Mouse (Mus musculus): Measurements from ENCODE around the gene Relch. TPM values are rescaled to one million over a fixed set of nuclear protein-coding genes. Genes with fewer than 3 reads are reported as not detected.
A peak's percentile ranks its signal among the peaks of the same experiment; 100 is the strongest.

Gene Relch
- polyA plus RNA-seq (2015; fragmentation: Nextera tagmentation; extraction: Ambion mirVana): 25.0 and 27.3 TPM in 2 replicates

- no peaks in the 10 kb centered on the region for H3K36me3 ChIP-seq
- peak within 1 kb of the TSS; percentile 76 for H3K4me3 ChIP-seq (replicated peaks)
- no peaks in the 10 kb centered on the region for H3K9me3 ChIP-seq
- peak; percentile 98 for ATAC-seq
- H3K27me3 ChIP-seq (replicated peaks): no peaks in the 10 kb centered on the region
- peak within 1 kb of the TSS; percentile 78 for H3K9ac ChIP-seq
- peaks cover 5% of the 10 kb centered on the region; the same call in 1 of the 2 replicates for H3K4me1 ChIP-seq (replicated peaks)
- H3K27ac ChIP-seq: peak within 1 kb of the TSS; percentile 82
- under 1% methylated on average over 41 of the region's 41 CpGs for WGBS
- H3K4me2 ChIP-seq (replicated peaks): peak within 1 kb of the TSS; percentile 75
Observed at GRCm38 (mm10) chr1:105663171-105663961, at the start of gene Relch, which contains the start of gene Pign. TSS of gene Relch (plus strand) at chr1:105663861. TSS of gene Pign (minus strand) at chr1:105663677.

- Histone ChIP-seq H3K4me3 (replicated peaks) (no peak overlapping the region), H3K9me3 (no peaks in the 10 kb centered on the region), H3K4me1 (replicated peaks) (no peaks in the 10 kb centered on the region), H3K27ac (no peak overlapping the region), H3K9ac (no peak overlapping the region), H3K4me2 (replicated peaks) (no peak overlapping the region), H3K36me3 (no peaks in the 10 kb centered on the region), H3K27me3 (replicated peaks) (no peaks in the 10 kb centered on the region)
- ATAC-seq: no peak
- 37% methylated on average over 3 of the region's 3 CpGs for WGBS
Observed at GRCm38 (mm10) chr1:105630481-105630880, 33.2 kb upstream of the Relch start.

GRCm38 (mm10) chr1:105644093-105644492 lies 19.6 kb upstream of the Relch start:
- Histone ChIP-seq H3K4me2 (replicated peaks) (no peak overlapping the region), H3K27ac (no peak overlapping the region), H3K9me3 (no peaks in the 10 kb centered on the region), H3K4me3 (replicated peaks) (no peak overlapping the region), H3K9ac (no peak overlapping the region), H3K4me1 (replicated peaks) (no peaks in the 10 kb centered on the region), H3K36me3 (0 out of 2 replicates have a peak, but pooled peaks cover 2% of the 10 kb centered on the region), H3K27me3 (replicated peaks) (no peaks in the 10 kb centered on the region)
- WGBS: 92% methylated on average over 3 of the region's 3 CpGs
- no peak for ATAC-seq

GRCm38 (mm10) chr1:105650650-105651049 lies 13.0 kb upstream of the Relch start:
- H3K4me2 ChIP-seq (replicated peaks): no peak overlapping the region
- no peak overlapping the region for H3K27ac ChIP-seq
- H3K9me3 ChIP-seq: no peaks in the 10 kb centered on the region
- ATAC-seq: no peak
- H3K4me1 ChIP-seq (replicated peaks): no peaks in the 10 kb centered on the region
- 89% methylated on average over 1 of the region's 1 CpGs for WGBS
- H3K27me3 ChIP-seq (replicated peaks): no peaks in the 10 kb centered on the region
- H3K4me3 ChIP-seq (replicated peaks): no peak overlapping the region
- H3K9ac ChIP-seq: no peak overlapping the region
- 0 out of 2 replicates have a peak, but pooled peaks cover 6% of the 10 kb centered on the region for H3K36me3 ChIP-seq

GRCm38 (mm10) chr1:105653981-105654380 lies 9.7 kb upstream of the Relch start:
- WGBS: 98% methylated on average over 1 of the region's 1 CpGs
- Histone ChIP-seq H3K36me3 (0 out of 2 replicates have a peak, but pooled peaks cover 4% of the 10 kb centered on the region), H3K4me3 (replicated peaks) (no peak overlapping the region), H3K27ac (no peak overlapping the region), H3K9me3 (no peaks in the 10 kb centered on the region), H3K9ac (no peak overlapping the region), H3K27me3 (replicated peaks) (no peaks in the 10 kb centered on the region), H3K4me1 (replicated peaks) (no peaks in the 10 kb centered on the region), H3K4me2 (replicated peaks) (no peak overlapping the region)
- no peak for ATAC-seq

GRCm38 (mm10) chr1:105660015-105660414 lies 3.6 kb upstream of the Relch start:
- no peak overlapping the region for H3K27ac ChIP-seq
- H3K9ac ChIP-seq: no peak overlapping the region
- no peak for ATAC-seq
- H3K4me1 ChIP-seq (replicated peaks): no peaks in the 10 kb centered on the region
- H3K4me2 ChIP-seq (replicated peaks): no peak overlapping the region
- H3K36me3 ChIP-seq: no peaks in the 10 kb centered on the region
- 17% methylated on average over 3 of the region's 3 CpGs for WGBS
- no peak overlapping the region for H3K4me3 ChIP-seq (replicated peaks)
- H3K27me3 ChIP-seq (replicated peaks): no peaks in the 10 kb centered on the region
- no peaks in the 10 kb centered on the region for H3K9me3 ChIP-seq

- H3K36me3 ChIP-seq: no peaks in the 10 kb centered on the region
- H3K4me3 ChIP-seq (replicated peaks): peak overlapping the region; percentile 76
- peak overlapping the region; percentile 82; the same call in 1 of the 2 replicates for H3K27ac ChIP-seq
- WGBS: 7% methylated on average over 6 of the region's 6 CpGs
- peak overlapping the region; percentile 62 for H3K4me2 ChIP-seq (replicated peaks)
- peaks cover 5% of the 10 kb centered on the region; the same call in 1 of the 2 replicates for H3K4me1 ChIP-seq (replicated peaks)
- H3K9ac ChIP-seq: peak overlapping the region; percentile 67
- no peak for ATAC-seq
- no peaks in the 10 kb centered on the region for H3K27me3 ChIP-seq (replicated peaks)
- no peaks in the 10 kb centered on the region for H3K9me3 ChIP-seq
Observed at GRCm38 (mm10) chr1:105662820-105663170, 866 bp upstream of the Relch start.

GRCm38 (mm10) chr1:105663962-105664812 lies 526 bp downstream of the Relch start:
- Histone ChIP-seq H3K4me3 (replicated peaks) (peak overlapping the region; percentile 76), H3K27ac (peak overlapping the region; percentile 46; the same call in 1 of the 2 replicates), H3K4me1 (replicated peaks) (peaks cover 5% of the 10 kb centered on the region; the same call in 1 of the 2 replicates), H3K36me3 (no peaks in the 10 kb centered on the region), H3K9ac (peak overlapping the region; percentile 78), H3K4me2 (replicated peaks) (peak overlapping the region; percentile 75), H3K27me3 (replicated peaks) (no peaks in the 10 kb centered on the region), H3K9me3 (no peaks in the 10 kb centered on the region)
- peak; percentile 57 for ATAC-seq
- under 1% methylated on average over 68 of the region's 68 CpGs for WGBS

- Histone ChIP-seq H3K9me3 (no peaks in the 10 kb centered on the region), H3K4me2 (replicated peaks) (no peak overlapping the region), H3K9ac (no peak overlapping the region), H3K27ac (no peak overlapping the region), H3K4me1 (replicated peaks) (peaks cover 5% of the 10 kb centered on the region; the same call in 1 of the 2 replicates), H3K4me3 (replicated peaks) (no peak overlapping the region), H3K36me3 (no peaks in the 10 kb centered on the region), H3K27me3 (replicated peaks) (no peaks in the 10 kb centered on the region)
- ATAC-seq: no peak
Observed at GRCm38 (mm10) chr1:105669700-105670099, 6.0 kb downstream of the Relch start.

GRCm38 (mm10) chr1:105674763-105675162 lies 11.1 kb downstream of the Relch start:
- Histone ChIP-seq H3K27ac (no peak overlapping the region), H3K36me3 (no peaks in the 10 kb centered on the region), H3K9me3 (no peaks in the 10 kb centered on the region), H3K4me3 (replicated peaks) (no peak overlapping the region), H3K27me3 (replicated peaks) (no peaks in the 10 kb centered on the region), H3K4me1 (replicated peaks) (no peaks in the 10 kb centered on the region), H3K4me2 (replicated peaks) (no peak overlapping the region), H3K9ac (no peak overlapping the region)
- ATAC-seq: no peak
- WGBS: 96% methylated on average over 2 of the region's 2 CpGs

- no peak overlapping the region for H3K9ac ChIP-seq
- no peak overlapping the region for H3K4me2 ChIP-seq (replicated peaks)
- no peak overlapping the region for H3K4me3 ChIP-seq (replicated peaks)
- ATAC-seq: peak; percentile 51; the same call in 1 of the 2 replicates
- no peaks in the 10 kb centered on the region for H3K36me3 ChIP-seq
- WGBS: 89% methylated on average over 1 of the region's 1 CpGs
- H3K9me3 ChIP-seq: no peaks in the 10 kb centered on the region
- H3K27ac ChIP-seq: no peak overlapping the region
- H3K4me1 ChIP-seq (replicated peaks): no peaks in the 10 kb centered on the region
- H3K27me3 ChIP-seq (replicated peaks): no peaks in the 10 kb centered on the region
Observed at GRCm38 (mm10) chr1:105680587-105680986, 16.9 kb downstream of the Relch start.

- H3K27ac ChIP-seq: no peak overlapping the region
- H3K4me3 ChIP-seq (replicated peaks): no peak overlapping the region
- ATAC-seq: no peak
- H3K4me1 ChIP-seq (replicated peaks): no peaks in the 10 kb centered on the region
- no peaks in the 10 kb centered on the region for H3K36me3 ChIP-seq
- H3K9me3 ChIP-seq: no peaks in the 10 kb centered on the region
- 91% methylated on average over 3 of the region's 3 CpGs for WGBS
- H3K4me2 ChIP-seq (replicated peaks): no peak overlapping the region
- H3K27me3 ChIP-seq (replicated peaks): no peaks in the 10 kb centered on the region
- no peak overlapping the region for H3K9ac ChIP-seq
Observed at GRCm38 (mm10) chr1:105685501-105685900, 21.8 kb downstream of the Relch start.
